Mouse (Mus musculus) small intestine, adult 2 months (tissue): ENCODE data around the gene Lrig2.

Source experiments
- CTCF ChIP-seq: fragments of 200-500 bp; IDR thresholded peaks from 2 replicates; pipeline ENCODE4 v1.5.1; 2012; ENCODE audit warnings: low read depth, mild to moderate bottlenecking, control low read depth, inconsistent platforms, low read length, moderate library complexity, mixed read lengths; ENCODE audit not compliant: insufficient replicate concordance, insufficient read length; ENCODE audit errors: extremely low read depth
- POLR2A ChIP-seq: fragments of 200-500 bp; IDR thresholded peaks from 2 replicates; pipeline ENCODE4 v1.6.1; 2012; ENCODE audit warnings: low read depth, mild to moderate bottlenecking, control low read depth, inconsistent platforms, low read length, moderate library complexity

GRCm38 (mm10) chr3:104478056-104478455 is 33.7 kb downstream of the Lrig2 start:
- TF ChIP-seq POLR2A: no peak
- no peak for TF ChIP-seq CTCF
